Mouse (Mus musculus): ENCODE measurements around the gene Kcnj4.

DNA sequence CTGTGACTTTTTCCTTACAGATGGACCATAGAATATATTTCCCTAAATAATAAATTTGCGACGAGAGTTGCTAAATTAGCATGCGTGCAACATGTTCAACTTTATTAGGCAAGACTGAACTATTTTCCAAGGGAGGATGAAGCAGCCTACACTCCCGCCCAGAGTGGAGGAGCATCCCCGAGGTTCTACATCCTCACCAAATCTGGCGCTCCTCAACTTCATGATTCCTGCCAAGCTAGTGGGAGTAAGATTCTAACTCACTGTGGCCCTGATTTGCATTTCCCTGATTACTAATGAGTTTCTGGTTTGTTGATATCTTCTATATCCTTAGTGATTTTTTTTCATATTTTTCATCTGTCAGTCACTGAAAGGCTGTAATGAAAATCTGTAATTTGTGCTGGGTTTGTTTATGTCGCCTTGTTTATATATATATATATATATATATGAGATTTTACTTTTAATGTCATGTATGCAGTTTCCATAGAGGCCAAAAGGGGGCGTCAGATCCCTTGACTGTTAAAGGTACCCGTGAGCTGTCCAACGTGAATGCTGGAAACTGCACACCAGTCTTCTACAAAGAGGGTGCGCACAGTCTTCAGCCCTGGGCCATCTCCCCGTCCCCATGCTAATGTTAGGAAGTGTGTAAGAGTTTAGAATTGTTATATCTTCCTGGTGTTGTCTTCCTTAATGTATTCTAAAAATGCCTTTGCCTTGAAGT is 31.2 kb downstream of the Kcnj4 start:
- TF ChIP-seq CTCF (IDR thresholded peaks at IDR 0.05; ENCODE audit: extremely low read depth, insufficient read depth, low read length): no peak
- TF ChIP-seq POLR2A (IDR thresholded peaks at IDR 0.05; ENCODE audit: extremely low read depth, insufficient read depth, low read length): no peak
